Mouse (Mus musculus): ENCODE data around the gene Tmem174. TPM values are rescaled to one million over a fixed set of nuclear protein-coding genes. Genes with fewer than 3 reads are reported as not detected.

The Tmem174 gene
- 0.19 and 0.25 TPM in 2 replicates for polyA plus RNA-seq (2012; rRNA removed)

DNA sequence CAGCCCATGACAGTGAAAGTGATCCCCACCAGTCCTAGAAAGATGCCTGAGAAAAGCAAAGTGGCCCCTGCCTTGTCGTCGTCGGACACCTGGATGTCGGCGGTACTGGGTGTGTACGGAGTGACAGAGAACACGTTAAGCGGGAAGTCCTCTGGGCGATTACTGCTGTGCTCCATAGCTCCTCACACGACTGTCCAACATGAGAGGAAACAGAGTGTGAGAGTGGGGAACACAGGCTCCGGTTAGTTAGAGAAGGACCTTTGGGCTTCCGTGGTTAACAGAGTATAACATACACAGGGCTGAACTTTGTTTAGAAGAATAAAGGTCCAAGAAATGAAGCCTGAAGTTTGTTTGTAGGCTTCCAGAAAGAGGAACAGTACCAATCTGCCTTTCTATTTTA, at the start of gene Tmem174:
Tmem174 (minus strand) TSS at position 266 of the 400 bp plus-strand sequence.
- TF ChIP-seq CTCF (IDR thresholded peaks at IDR 0.05; ENCODE audit: extremely low read depth, insufficient read depth, low read length): no peak
- TF ChIP-seq POLR2A (IDR thresholded peaks at IDR 0.05; ENCODE audit: extremely low read depth, insufficient read depth, low read length): no peak
- Histone ChIP-seq H3K27ac (ENCODE audit: insufficient read depth, low read length) (no peak within 1 kb of the TSS), H3K4me1 (ENCODE audit: control insufficient read depth, insufficient read depth, low read length) (peaks cover 2% of the 10 kb centered on the region; the same call in 1 of the 2 replicates), H3K4me3 (ENCODE audit: insufficient read depth, low read length) (no peak within 1 kb of the TSS)

DNA sequence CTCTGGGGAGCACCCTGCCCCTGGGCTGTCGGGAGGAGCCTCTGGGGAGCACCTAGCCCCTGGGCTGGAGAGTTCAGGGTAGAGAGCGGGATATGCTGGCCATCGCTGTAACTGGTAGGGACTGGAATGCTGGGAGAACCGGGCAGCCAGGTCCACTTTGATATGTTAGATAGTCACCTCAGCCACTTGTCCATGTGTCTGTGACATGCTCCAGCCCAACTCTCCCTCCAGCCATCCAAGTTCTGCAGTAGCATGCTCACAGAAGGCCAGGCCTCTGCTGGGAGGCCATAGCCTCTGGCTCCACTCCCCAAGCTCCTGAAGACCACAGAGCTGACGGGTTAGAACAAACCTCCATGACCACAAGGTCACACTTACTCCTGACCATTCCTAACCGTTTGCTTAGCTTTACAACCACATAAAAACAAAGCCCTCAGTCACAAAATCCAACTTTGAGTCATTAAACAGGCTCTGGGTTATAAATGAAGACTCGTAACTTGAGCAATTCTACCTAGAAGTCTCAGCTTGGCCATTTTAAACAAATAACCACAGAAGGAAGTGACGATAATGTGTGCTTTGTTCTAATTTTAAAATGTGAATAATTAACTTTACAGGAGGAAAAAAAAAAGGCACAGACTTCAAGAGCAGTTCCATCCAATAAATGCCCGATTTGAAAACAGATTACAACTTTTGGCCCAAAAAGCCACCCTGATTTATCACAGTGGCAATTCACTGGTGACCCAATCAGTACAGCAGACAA, 47.1 kb upstream of the Tmem174 start:
- Histone ChIP-seq H3K27ac (ENCODE audit: insufficient read depth, low read length) (no peak overlapping the region), H3K4me3 (ENCODE audit: insufficient read depth, low read length) (no peak overlapping the region), H3K4me1 (ENCODE audit: control insufficient read depth, insufficient read depth, low read length) (no peaks in the 10 kb centered on the region)
- no peak for TF ChIP-seq POLR2A (IDR thresholded peaks at IDR 0.05; ENCODE audit: extremely low read depth, insufficient read depth, low read length)
- TF ChIP-seq CTCF (IDR thresholded peaks at IDR 0.05; ENCODE audit: extremely low read depth, insufficient read depth, low read length): no peak

GRCm38 (mm10) chr13:98683412-98683811, 46.2 kb upstream of the Tmem174 start:
- no peak overlapping the region for H3K27ac ChIP-seq (ENCODE audit: insufficient read depth, low read length)
- no peak overlapping the region for H3K4me3 ChIP-seq (ENCODE audit: insufficient read depth, low read length)
- TF ChIP-seq POLR2A (IDR thresholded peaks at IDR 0.05; ENCODE audit: extremely low read depth, insufficient read depth, low read length) (no peak), CTCF (IDR thresholded peaks at IDR 0.05; ENCODE audit: extremely low read depth, insufficient read depth, low read length) (no peak)
- no peaks in the 10 kb centered on the region for H3K4me1 ChIP-seq (ENCODE audit: control insufficient read depth, insufficient read depth, low read length)

DNA sequence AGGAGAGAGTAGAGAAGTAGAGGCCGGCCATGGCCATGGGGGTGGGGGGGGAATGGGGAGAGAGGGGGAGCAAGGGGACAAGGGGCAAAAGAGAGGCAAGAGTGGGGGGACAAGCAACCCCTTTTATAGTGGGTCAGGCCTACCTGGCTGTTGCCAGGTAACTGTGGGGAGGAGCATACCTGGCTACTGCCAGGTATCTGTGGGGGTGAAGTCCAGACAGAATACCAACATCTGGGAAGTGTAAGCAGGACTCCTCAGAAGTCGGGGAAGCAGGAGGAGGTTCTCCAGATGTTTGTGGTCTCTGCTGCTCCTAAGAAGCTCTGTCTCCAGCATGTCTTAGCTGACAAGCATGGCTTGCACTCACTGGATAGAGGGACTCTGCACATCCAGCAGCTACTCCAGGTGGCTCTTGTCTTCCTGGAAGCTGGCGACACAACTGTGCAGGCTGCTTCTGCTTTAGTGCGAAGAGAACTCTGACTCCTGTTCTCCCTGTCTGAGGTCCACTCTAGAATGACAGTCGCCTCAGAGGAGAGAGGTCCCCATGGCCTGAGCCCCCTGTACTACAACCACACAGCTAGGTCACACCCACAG, 43.4 kb upstream of the Tmem174 start:
- H3K4me1 ChIP-seq (ENCODE audit: control insufficient read depth, insufficient read depth, low read length): no peaks in the 10 kb centered on the region
- no peak overlapping the region for H3K4me3 ChIP-seq (ENCODE audit: insufficient read depth, low read length)
- no peak overlapping the region for H3K27ac ChIP-seq (ENCODE audit: insufficient read depth, low read length)
- TF ChIP-seq CTCF (IDR thresholded peaks at IDR 0.05; ENCODE audit: extremely low read depth, insufficient read depth, low read length) (no peak), POLR2A (IDR thresholded peaks at IDR 0.05; ENCODE audit: extremely low read depth, insufficient read depth, low read length) (no peak)

- H3K4me3 ChIP-seq (ENCODE audit: insufficient read depth, low read length): no peak overlapping the region
- TF ChIP-seq CTCF (IDR thresholded peaks at IDR 0.05; ENCODE audit: extremely low read depth, insufficient read depth, low read length): no peak
- no peak for TF ChIP-seq POLR2A (IDR thresholded peaks at IDR 0.05; ENCODE audit: extremely low read depth, insufficient read depth, low read length)
Observed at GRCm38 (mm10) chr13:98679631-98680041, 42.4 kb upstream of the Tmem174 start.

GRCm38 (mm10) chr13:98679230-98679629, 42.0 kb upstream of the Tmem174 start:
- H3K4me3 ChIP-seq (ENCODE audit: insufficient read depth, low read length): no peak overlapping the region
- H3K27ac ChIP-seq (ENCODE audit: insufficient read depth, low read length): no peak overlapping the region
- TF ChIP-seq POLR2A (IDR thresholded peaks at IDR 0.05; ENCODE audit: extremely low read depth, insufficient read depth, low read length) (no peak), CTCF (IDR thresholded peaks at IDR 0.05; ENCODE audit: extremely low read depth, insufficient read depth, low read length) (no peak)
- no peaks in the 10 kb centered on the region for H3K4me1 ChIP-seq (ENCODE audit: control insufficient read depth, insufficient read depth, low read length)

More at GRCm38 (mm10) chr13:98679631-98680041, 42.4 kb upstream of the Tmem174 start:
- Histone ChIP-seq H3K4me1 (ENCODE audit: control insufficient read depth, insufficient read depth, low read length) (no peaks in the 10 kb centered on the region), H3K27ac (ENCODE audit: insufficient read depth, low read length) (no peak overlapping the region)

DNA sequence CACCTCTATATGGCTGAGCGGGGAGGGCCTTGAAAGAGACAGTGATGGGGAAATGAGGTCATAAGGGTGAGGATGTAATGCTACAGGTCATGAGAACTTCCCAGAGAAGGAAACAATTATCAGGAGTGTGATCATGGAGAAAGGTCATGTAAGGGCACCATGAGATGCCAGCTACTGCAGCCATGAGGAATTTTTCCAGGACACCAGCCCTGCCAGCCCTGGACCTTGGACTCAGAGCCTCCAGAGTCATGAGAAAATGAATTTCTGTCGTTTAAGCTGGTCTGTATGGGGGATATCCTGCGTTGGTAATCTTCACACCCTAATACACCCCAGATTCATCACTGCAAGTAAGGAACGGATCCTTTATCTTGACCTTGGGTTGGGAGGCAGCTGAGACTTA, 36.7 kb upstream of the Tmem174 start:
- H3K27ac ChIP-seq (ENCODE audit: insufficient read depth, low read length): no peak overlapping the region
- no peak for TF ChIP-seq CTCF (IDR thresholded peaks at IDR 0.05; ENCODE audit: extremely low read depth, insufficient read depth, low read length)
- TF ChIP-seq POLR2A (IDR thresholded peaks at IDR 0.05; ENCODE audit: extremely low read depth, insufficient read depth, low read length): no peak
- H3K4me1 ChIP-seq (ENCODE audit: control insufficient read depth, insufficient read depth, low read length): no peaks in the 10 kb centered on the region
- no peak overlapping the region for H3K4me3 ChIP-seq (ENCODE audit: insufficient read depth, low read length)

DNA sequence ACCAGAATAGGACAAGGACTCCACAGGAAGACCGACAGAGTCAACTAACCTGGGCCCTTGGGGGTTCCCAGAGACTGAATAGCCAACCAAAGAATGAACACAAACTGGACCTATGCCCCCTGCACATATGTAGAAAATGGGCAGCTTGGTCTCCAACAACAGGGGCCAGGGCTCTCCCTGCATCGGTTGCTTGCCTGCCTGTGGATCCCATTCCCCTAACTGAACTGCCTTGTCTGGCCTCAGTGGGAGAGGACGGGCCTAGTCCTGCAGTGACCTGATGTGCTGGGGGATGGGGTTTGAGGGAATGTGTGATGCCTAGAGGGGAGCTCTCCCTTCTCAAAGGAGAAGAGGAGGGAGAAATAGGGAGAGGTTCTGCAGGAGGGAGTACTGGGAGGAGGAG, 32.1 kb upstream of the Tmem174 start:
- no peaks in the 10 kb centered on the region for H3K4me1 ChIP-seq (ENCODE audit: control insufficient read depth, insufficient read depth, low read length)
- H3K27ac ChIP-seq (ENCODE audit: insufficient read depth, low read length): no peak overlapping the region
- TF ChIP-seq CTCF (IDR thresholded peaks at IDR 0.05; ENCODE audit: extremely low read depth, insufficient read depth, low read length) (no peak), POLR2A (IDR thresholded peaks at IDR 0.05; ENCODE audit: extremely low read depth, insufficient read depth, low read length) (no peak)
- no peak overlapping the region for H3K4me3 ChIP-seq (ENCODE audit: insufficient read depth, low read length)

GRCm38 (mm10) chr13:98667316-98667715, 30.1 kb upstream of the Tmem174 start:
- Histone ChIP-seq H3K4me1 (ENCODE audit: control insufficient read depth, insufficient read depth, low read length) (no peaks in the 10 kb centered on the region), H3K27ac (ENCODE audit: insufficient read depth, low read length) (no peak overlapping the region), H3K4me3 (ENCODE audit: insufficient read depth, low read length) (no peak overlapping the region)
- TF ChIP-seq CTCF (IDR thresholded peaks at IDR 0.05; ENCODE audit: extremely low read depth, insufficient read depth, low read length): no peak
- no peak for TF ChIP-seq POLR2A (IDR thresholded peaks at IDR 0.05; ENCODE audit: extremely low read depth, insufficient read depth, low read length)

DNA sequence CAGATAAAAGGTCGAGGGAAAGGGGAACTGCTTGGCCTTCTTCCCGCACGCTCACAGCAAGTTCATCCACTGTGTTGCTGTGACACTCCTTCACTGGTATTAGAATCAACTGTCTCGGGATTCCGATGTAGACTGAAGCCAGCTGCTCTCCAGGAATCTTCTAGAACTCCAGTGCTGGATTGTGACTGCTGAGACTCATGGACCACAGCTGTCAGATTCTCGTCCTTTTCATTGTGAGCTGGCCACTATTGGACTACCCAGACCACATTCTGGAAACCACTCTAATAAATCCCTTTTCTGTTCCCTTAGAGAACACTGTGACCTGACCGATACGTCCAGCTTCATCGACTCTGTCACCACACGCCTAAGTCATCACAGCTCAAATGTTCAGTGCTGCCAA, 28.0 kb upstream of the Tmem174 start:
- H3K27ac ChIP-seq (ENCODE audit: insufficient read depth, low read length): no peak overlapping the region
- TF ChIP-seq CTCF (IDR thresholded peaks at IDR 0.05; ENCODE audit: extremely low read depth, insufficient read depth, low read length) (no peak), POLR2A (IDR thresholded peaks at IDR 0.05; ENCODE audit: extremely low read depth, insufficient read depth, low read length) (no peak)
- no peaks in the 10 kb centered on the region for H3K4me1 ChIP-seq (ENCODE audit: control insufficient read depth, insufficient read depth, low read length)
- no peak overlapping the region for H3K4me3 ChIP-seq (ENCODE audit: insufficient read depth, low read length)

Measured in cortical plate, adult 2 months (tissue).